Mouse (Mus musculus) midbrain, embryonic 11.5 days (tissue): ENCODE data around the gene Bpifa5. TPM values are rescaled to one million over a fixed set of nuclear protein-coding genes. Genes with fewer than 3 reads are reported as not detected.

Experiments used
- polyA plus RNA-seq: library from polyadenylated mRNA; unstranded; fragments of >200 nt; fragmentation: Nextera tagmentation; extraction: Ambion mirVana; gene quantifications from 2 replicates; pipeline ENCODE4 v1.2.1, GENCODE M21; 2014

Bpifa5 gene
- polyA plus RNA-seq, 1 experiment from 2014 or later, result not detected

Other genes with a start within 250 kb of the Bpifa5 start
- not detected in 2 replicates for gene Bpifb3, start 244.4 kb upstream of the Bpifa5 start, polyA plus RNA-seq
- 0.18 TPM in 1 of 2 replicates, not detected in the other for gene Bpifb4, start 224.4 kb upstream of the Bpifa5 start, polyA plus RNA-seq
- not detected in 2 replicates for gene Bpifa6, start 187.7 kb upstream of the Bpifa5 start, polyA plus RNA-seq
- not detected in 2 replicates for gene Bpifa2, start 154.3 kb upstream of the Bpifa5 start, polyA plus RNA-seq
- gene Bpifa3, start 32.3 kb upstream of the Bpifa5 start, polyA plus RNA-seq, result not detected in 2 replicates
- gene Bpifa1, start 19.7 kb upstream of the Bpifa5 start, polyA plus RNA-seq, result not detected in 2 replicates
- not detected in 2 replicates for gene Bpifb1, start 28.2 kb downstream of the Bpifa5 start, polyA plus RNA-seq
- gene Bpifb5, start 61.1 kb downstream of the Bpifa5 start, polyA plus RNA-seq, result 0.10 and 0.26 TPM in 2 replicates
- not detected in 2 replicates for gene Bpifb9a, start 95.2 kb downstream of the Bpifa5 start, polyA plus RNA-seq
- not detected in 2 replicates for gene Bpifb9b, start 144.6 kb downstream of the Bpifa5 start, polyA plus RNA-seq
- gene Cdk5rap1, start 210.4 kb downstream of the Bpifa5 start, polyA plus RNA-seq, result 15.1 and 18.1 TPM in 2 replicates
- 2.0 and 2.3 TPM in 2 replicates for gene Snta1, start 245.5 kb downstream of the Bpifa5 start, polyA plus RNA-seq